Mouse (Mus musculus): Measurements from ENCODE around the gene Carmil1. TPM values are rescaled to one million over a fixed set of nuclear protein-coding genes. Genes with fewer than 3 reads are reported as not detected.

The Carmil1 gene
- polyA plus RNA-seq, 1 experiment from 2014 or later: 44.8 TPM

DNA sequence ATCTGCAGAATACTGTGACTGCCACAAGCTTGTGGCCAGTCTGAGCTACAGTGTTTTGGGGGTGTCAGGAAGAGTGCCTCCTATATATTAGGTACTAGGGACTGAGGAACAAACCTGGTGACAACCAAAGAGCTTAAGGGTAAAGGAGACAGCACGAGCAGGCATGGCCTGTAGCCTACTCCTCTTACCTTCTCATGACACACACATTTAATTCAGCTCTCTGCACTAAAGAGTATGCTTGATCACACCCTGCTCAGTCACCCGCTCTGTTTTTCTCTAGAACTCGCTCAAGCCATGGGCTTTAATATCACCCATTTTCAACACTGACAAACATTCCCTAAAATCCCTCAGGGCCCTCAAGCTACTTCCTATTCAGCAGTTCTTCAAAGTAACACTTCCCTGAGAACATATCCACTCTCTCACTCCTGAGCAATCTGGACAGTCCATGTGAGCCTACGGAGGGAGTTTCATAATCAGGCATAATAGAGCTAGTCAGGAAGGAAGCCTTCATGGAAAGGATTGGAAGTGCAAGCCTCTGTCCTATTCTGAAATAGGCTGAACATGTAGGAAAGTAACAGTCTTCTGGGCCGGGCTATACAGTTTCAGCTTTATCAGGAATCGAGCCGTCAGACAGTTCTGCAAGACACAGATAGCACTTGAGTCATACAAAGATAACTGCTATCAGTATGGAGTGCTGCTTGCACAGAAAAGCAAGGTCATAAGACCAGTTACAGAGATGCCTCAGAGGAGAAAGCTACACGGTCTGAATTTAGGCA lies 121.2 kb downstream of the Carmil1 start:
- Histone ChIP-seq H3K4me1 (0 out of 2 replicates have a peak, but pooled peaks cover 6% of the 10 kb centered on the region), H3K36me3 (peaks cover 12% of the 10 kb centered on the region), H3K9me3 (no peaks in the 10 kb centered on the region), H3K4me2 (replicated peaks) (no peak overlapping the region), H3K27me3 (no peaks in the 10 kb centered on the region), H3K4me3 (no peak overlapping the region), H3K27ac (no peak overlapping the region), H3K9ac (no peak overlapping the region)
- WGBS: 87% methylated on average over 8 of the region's 8 CpGs
- no peak for ATAC-seq (ENCODE audit: low FRiP score, low read depth)

- no peaks in the 10 kb centered on the region for H3K9me3 ChIP-seq
- H3K4me2 ChIP-seq (replicated peaks): no peak overlapping the region
- no peak overlapping the region for H3K4me3 ChIP-seq
- no peaks in the 10 kb centered on the region for H3K27me3 ChIP-seq
- ATAC-seq (ENCODE audit: low FRiP score, low read depth): no peak
- H3K36me3 ChIP-seq: peaks cover 3% of the 10 kb centered on the region; the same call in 1 of the 2 replicates
- 0 out of 2 replicates have a peak, but pooled peaks cover 6% of the 10 kb centered on the region for H3K4me1 ChIP-seq
- 90% methylated on average over 10 of the region's 10 CpGs for WGBS
- no peak overlapping the region for H3K9ac ChIP-seq
- no peak overlapping the region for H3K27ac ChIP-seq
Observed at GRCm38 (mm10) chr13:24157560-24158011, 123.0 kb downstream of the Carmil1 start.

GRCm38 (mm10) chr13:24155190-24155589 lies 125.4 kb downstream of the Carmil1 start:
- Histone ChIP-seq H3K9me3 (no peaks in the 10 kb centered on the region), H3K4me1 (0 out of 2 replicates have a peak, but pooled peaks cover 6% of the 10 kb centered on the region), H3K4me3 (no peak overlapping the region), H3K9ac (no peak overlapping the region), H3K27me3 (no peaks in the 10 kb centered on the region), H3K36me3 (peaks cover 4% of the 10 kb centered on the region; the same call in 1 of the 2 replicates), H3K27ac (no peak overlapping the region), H3K4me2 (replicated peaks) (no peak overlapping the region)
- no peak for ATAC-seq (ENCODE audit: low FRiP score, low read depth)
- WGBS: 27% methylated on average over 6 of the region's 6 CpGs

- Histone ChIP-seq H3K4me3 (no peak overlapping the region), H3K27me3 (no peaks in the 10 kb centered on the region), H3K4me2 (replicated peaks) (no peak overlapping the region), H3K9me3 (no peaks in the 10 kb centered on the region), H3K9ac (no peak overlapping the region), H3K27ac (no peak overlapping the region), H3K4me1 (0 out of 2 replicates have a peak, but pooled peaks cover 6% of the 10 kb centered on the region), H3K36me3 (peaks cover 4% of the 10 kb centered on the region; the same call in 1 of the 2 replicates)
- WGBS: 52% methylated on average over 10 of the region's 10 CpGs
- ATAC-seq (ENCODE audit: low FRiP score, low read depth): no peak
Observed at GRCm38 (mm10) chr13:24154281-24155061, 126.1 kb downstream of the Carmil1 start.

DNA sequence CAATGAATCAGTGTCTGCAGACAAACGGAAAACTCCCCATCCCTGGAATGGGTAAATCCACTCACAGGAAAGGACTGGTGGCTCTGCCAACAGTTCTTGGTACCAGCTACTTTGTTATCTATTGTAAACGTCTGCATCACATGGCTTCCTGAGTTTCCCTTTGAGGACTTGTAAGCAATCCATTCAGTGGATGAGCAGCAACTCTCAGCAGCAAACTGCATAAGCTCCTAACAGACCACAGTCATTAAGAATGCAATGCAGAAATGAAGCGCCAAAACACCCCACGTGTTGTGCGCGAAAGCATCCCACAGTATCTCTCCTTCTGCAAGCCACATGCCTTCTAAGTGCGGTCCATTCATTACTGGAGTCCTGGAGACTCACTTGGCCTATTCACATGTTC lies 128.0 kb downstream of the Carmil1 start:
- Histone ChIP-seq H3K4me2 (replicated peaks) (no peak overlapping the region), H3K4me1 (0 out of 2 replicates have a peak, but pooled peaks cover 6% of the 10 kb centered on the region), H3K27me3 (no peaks in the 10 kb centered on the region), H3K36me3 (peaks cover 6% of the 10 kb centered on the region), H3K9me3 (no peaks in the 10 kb centered on the region), H3K9ac (no peak overlapping the region), H3K27ac (no peak overlapping the region), H3K4me3 (no peak overlapping the region)
- ATAC-seq (ENCODE audit: low FRiP score, low read depth): no peak
- 74% methylated on average over 7 of the region's 7 CpGs for WGBS

DNA sequence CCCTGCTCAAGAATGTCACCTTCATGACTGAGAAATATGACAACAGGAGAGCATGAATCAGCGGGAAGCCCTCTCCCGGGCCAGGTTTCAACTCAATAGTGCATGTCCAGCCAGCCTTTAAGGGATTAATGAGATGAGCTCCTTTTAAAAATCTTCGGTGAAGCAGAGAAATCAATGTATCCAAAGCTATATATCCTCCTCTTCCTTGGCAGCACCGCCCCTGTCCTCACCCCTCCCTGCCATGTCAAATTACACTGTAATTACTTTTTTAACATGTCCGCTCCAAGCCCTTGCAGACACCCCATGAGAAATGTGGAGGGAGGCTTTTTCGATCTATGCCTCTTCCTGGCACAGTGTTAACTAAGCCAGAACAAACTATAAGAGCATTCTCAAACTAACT lies 129.3 kb downstream of the Carmil1 start:
- 70% methylated on average over 6 of the region's 6 CpGs for WGBS
- H3K4me2 ChIP-seq (replicated peaks): no peak overlapping the region
- no peak overlapping the region for H3K4me3 ChIP-seq
- no peak overlapping the region for H3K9ac ChIP-seq
- no peak for ATAC-seq (ENCODE audit: low FRiP score, low read depth)
- no peaks in the 10 kb centered on the region for H3K9me3 ChIP-seq
- peaks cover 16% of the 10 kb centered on the region for H3K36me3 ChIP-seq
- no peaks in the 10 kb centered on the region for H3K27me3 ChIP-seq
- no peak overlapping the region for H3K27ac ChIP-seq
- H3K4me1 ChIP-seq: 0 out of 2 replicates have a peak, but pooled peaks cover 6% of the 10 kb centered on the region

DNA sequence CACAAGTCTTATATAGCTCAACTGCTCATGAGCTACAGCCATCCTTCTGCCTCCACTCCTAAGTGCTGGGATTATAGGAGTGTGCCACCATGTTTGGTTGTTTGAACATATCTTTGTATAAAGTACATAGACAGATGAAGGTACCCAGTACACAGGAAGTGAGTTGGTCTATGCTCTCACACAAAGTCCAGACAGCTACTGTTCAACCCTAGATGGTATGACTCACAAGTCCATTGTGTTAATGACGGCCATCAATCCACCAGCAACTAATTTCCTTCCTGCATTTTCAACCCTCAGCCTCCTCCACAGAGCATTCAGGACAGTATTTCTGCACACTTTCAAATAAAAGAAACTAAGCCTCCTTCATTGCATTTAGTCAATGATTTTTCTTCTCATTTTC lies 132.0 kb downstream of the Carmil1 start:
- Histone ChIP-seq H3K4me2 (replicated peaks) (no peak overlapping the region), H3K36me3 (peaks cover 16% of the 10 kb centered on the region), H3K27me3 (no peaks in the 10 kb centered on the region), H3K9ac (no peak overlapping the region), H3K27ac (no peak overlapping the region), H3K9me3 (no peaks in the 10 kb centered on the region), H3K4me3 (no peak overlapping the region), H3K4me1 (no peaks in the 10 kb centered on the region)
- WGBS: 70% methylated on average over 1 of the region's 1 CpGs
- ATAC-seq (ENCODE audit: low FRiP score, low read depth): no peak

DNA sequence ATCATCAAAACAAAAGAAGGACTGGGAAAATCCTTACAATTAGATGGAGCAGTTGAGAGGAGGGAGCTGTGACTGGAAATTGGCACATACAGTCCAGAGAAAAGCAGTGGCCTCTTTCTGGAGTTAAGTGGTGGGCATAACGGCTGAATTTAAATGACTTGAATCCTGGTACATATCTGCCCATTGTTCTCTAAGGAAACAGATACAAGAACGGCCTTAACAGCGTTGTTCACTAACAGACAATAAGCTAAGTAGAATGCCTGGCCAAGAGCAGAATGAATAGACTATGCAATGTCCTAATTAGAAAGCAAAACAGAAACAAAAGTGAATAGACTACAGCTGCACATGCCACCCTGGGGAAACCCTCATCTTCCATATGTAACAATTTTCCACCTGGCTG lies 133.6 kb downstream of the Carmil1 start:
- ATAC-seq (ENCODE audit: low FRiP score, low read depth): no peak
- no peak overlapping the region for H3K9ac ChIP-seq
- H3K4me3 ChIP-seq: no peak overlapping the region
- H3K27ac ChIP-seq: no peak overlapping the region
- peaks cover 12% of the 10 kb centered on the region for H3K36me3 ChIP-seq
- no peak overlapping the region for H3K4me2 ChIP-seq (replicated peaks)
- no peaks in the 10 kb centered on the region for H3K4me1 ChIP-seq
- H3K9me3 ChIP-seq: no peaks in the 10 kb centered on the region
- WGBS: 88% methylated on average over 3 of the region's 3 CpGs
- no peaks in the 10 kb centered on the region for H3K27me3 ChIP-seq

DNA sequence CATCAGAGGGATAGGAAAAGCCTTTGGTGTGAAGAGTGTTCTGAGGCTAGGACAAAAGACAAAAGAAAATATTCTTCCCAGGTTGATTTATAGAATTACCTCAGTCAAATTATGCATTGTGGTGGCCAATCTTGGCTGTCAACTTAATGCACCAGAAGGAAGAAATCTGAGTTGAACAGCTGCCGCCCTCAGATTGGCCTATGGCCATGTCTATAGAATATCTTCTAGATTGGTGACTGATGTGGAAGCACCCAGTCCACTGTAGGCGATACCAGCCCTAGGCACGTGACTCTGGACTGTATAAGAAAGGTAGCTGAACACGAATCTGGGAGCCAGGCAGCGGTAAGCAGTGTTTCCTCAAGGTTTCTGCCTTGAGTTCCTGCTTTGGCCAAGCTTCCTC lies 134.1 kb downstream of the Carmil1 start:
- Histone ChIP-seq H3K4me1 (no peaks in the 10 kb centered on the region), H3K9me3 (no peaks in the 10 kb centered on the region), H3K36me3 (peaks cover 13% of the 10 kb centered on the region), H3K27ac (no peak overlapping the region), H3K27me3 (no peaks in the 10 kb centered on the region), H3K4me3 (no peak overlapping the region), H3K4me2 (replicated peaks) (no peak overlapping the region), H3K9ac (no peak overlapping the region)
- no peak for ATAC-seq (ENCODE audit: low FRiP score, low read depth)
- WGBS: 94% methylated on average over 5 of the region's 5 CpGs

DNA sequence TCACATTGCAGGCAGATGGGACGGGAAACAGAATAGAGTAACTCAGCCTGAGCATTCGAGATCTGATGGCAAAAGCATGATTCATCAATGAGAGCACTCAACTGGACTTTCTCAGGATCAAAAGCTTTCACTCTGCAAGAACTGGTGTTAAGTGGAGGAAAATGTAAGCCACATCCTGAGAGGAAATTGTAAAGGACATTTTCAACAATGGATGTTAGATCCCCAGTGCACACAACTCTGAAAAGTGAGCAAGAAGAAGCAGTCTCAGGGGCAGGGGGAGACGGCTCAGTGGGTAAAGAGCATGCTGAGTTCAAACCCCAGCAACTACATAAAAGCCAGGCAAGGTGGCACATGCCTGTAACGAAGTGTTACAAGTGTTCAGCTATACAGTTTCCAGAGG lies 135.7 kb downstream of the Carmil1 start:
- 49% methylated on average over 4 of the region's 4 CpGs for WGBS
- H3K9ac ChIP-seq: no peak overlapping the region
- H3K4me2 ChIP-seq (replicated peaks): no peak overlapping the region
- H3K4me1 ChIP-seq: no peaks in the 10 kb centered on the region
- no peaks in the 10 kb centered on the region for H3K27me3 ChIP-seq
- H3K4me3 ChIP-seq: no peak overlapping the region
- no peak for ATAC-seq (ENCODE audit: low FRiP score, low read depth)
- no peaks in the 10 kb centered on the region for H3K9me3 ChIP-seq
- no peak overlapping the region for H3K27ac ChIP-seq
- peaks cover 18% of the 10 kb centered on the region for H3K36me3 ChIP-seq

- no peak overlapping the region for H3K4me3 ChIP-seq
- H3K27ac ChIP-seq: no peak overlapping the region
- no peaks in the 10 kb centered on the region for H3K4me1 ChIP-seq
- H3K27me3 ChIP-seq: no peaks in the 10 kb centered on the region
- H3K9ac ChIP-seq: no peak overlapping the region
- peaks cover 22% of the 10 kb centered on the region for H3K36me3 ChIP-seq
- H3K9me3 ChIP-seq: no peaks in the 10 kb centered on the region
- no peak for ATAC-seq (ENCODE audit: low FRiP score, low read depth)
- H3K4me2 ChIP-seq (replicated peaks): no peak overlapping the region
- 35% methylated on average over 2 of the region's 2 CpGs for WGBS
Observed at GRCm38 (mm10) chr13:24144141-24144540, 136.5 kb downstream of the Carmil1 start.

GRCm38 (mm10) chr13:24136836-24137235 lies 143.8 kb downstream of the Carmil1 start:
- H3K36me3 ChIP-seq: peaks cover 27% of the 10 kb centered on the region
- no peak overlapping the region for H3K4me3 ChIP-seq
- H3K9me3 ChIP-seq: no peaks in the 10 kb centered on the region
- H3K4me2 ChIP-seq (replicated peaks): no peak overlapping the region
- no peak overlapping the region for H3K9ac ChIP-seq
- 89% methylated on average over 5 of the region's 5 CpGs for WGBS
- no peak for ATAC-seq (ENCODE audit: low FRiP score, low read depth)
- no peaks in the 10 kb centered on the region for H3K27me3 ChIP-seq
- H3K4me1 ChIP-seq: peaks cover 14% of the 10 kb centered on the region
- H3K27ac ChIP-seq: no peak overlapping the region

Data from limb, embryonic 13.5 days (tissue).